Mouse (Mus musculus) small intestine, adult 2 months (tissue): ENCODE results near the gene Mef2c. TPM values are rescaled to one million over a fixed set of nuclear protein-coding genes. Genes with fewer than 3 reads are reported as not detected.

Experiments
- H3K27ac ChIP-seq: fragments of 200-500 bp; 2 replicates; pipeline ENCODE4 v1.5.1; 2012; ENCODE audit warnings: low read depth, low read length, control low read depth, inconsistent platforms; ENCODE audit not compliant: insufficient read depth
- H3K27me3 ChIP-seq: fragments of 200-500 bp; 2 replicates; pipeline ENCODE4 v1.6.1; 2012; ENCODE audit warnings: mild to moderate bottlenecking, moderate library complexity, low read length, inconsistent platforms; ENCODE audit not compliant: control insufficient read depth, insufficient read depth
- H3K36me3 ChIP-seq: fragments of 200-500 bp; 2 replicates; pipeline ENCODE4 v1.6.1; 2012; ENCODE audit warnings: mild to moderate bottlenecking, low read length, control low read depth, inconsistent platforms; ENCODE audit not compliant: control insufficient read depth, insufficient read depth
- H3K4me1 ChIP-seq: fragments of 200-500 bp; 2 replicates; pipeline ENCODE4 v1.6.1; 2012; ENCODE audit warnings: low read length, inconsistent platforms, mixed read lengths; ENCODE audit not compliant: control insufficient read depth, insufficient read depth, insufficient read length
- H3K4me3 ChIP-seq: fragments of 200-500 bp; 2 replicates; pipeline ENCODE4 v1.5.1; 2012; ENCODE audit warnings: low read depth, mild to moderate bottlenecking, control low read depth, inconsistent platforms, low read length, moderate library complexity
- CTCF ChIP-seq: fragments of 200-500 bp; IDR thresholded peaks from 2 replicates; pipeline ENCODE4 v1.5.1; 2012; ENCODE audit warnings: low read depth, mild to moderate bottlenecking, control low read depth, inconsistent platforms, low read length, moderate library complexity, mixed read lengths; ENCODE audit not compliant: insufficient replicate concordance, insufficient read length; ENCODE audit errors: extremely low read depth
- POLR2A ChIP-seq: fragments of 200-500 bp; IDR thresholded peaks from 2 replicates; pipeline ENCODE4 v1.6.1; 2012; ENCODE audit warnings: low read depth, mild to moderate bottlenecking, control low read depth, inconsistent platforms, low read length, moderate library complexity
- WGBS: fragments of 180-500 bp; shearing (Covaris S2); methylation state at CpG from one replicate; pipeline ENCODE4 v1.1.7; 2018; 5-methylcytosine and 5-hydroxymethylcytosine counted together
- polyA plus RNA-seq: library from polyadenylated mRNA; depleted of rRNA; stranded (reverse); fragments of >200 nt; gene quantifications from 2 replicates; pipeline ENCODE4 v1.2.3, GENCODE M21; 2012; rRNA removed

Gene Mef2c
- polyA plus RNA-seq: 5.3 and 13.1 TPM in 2 replicates

DNA sequence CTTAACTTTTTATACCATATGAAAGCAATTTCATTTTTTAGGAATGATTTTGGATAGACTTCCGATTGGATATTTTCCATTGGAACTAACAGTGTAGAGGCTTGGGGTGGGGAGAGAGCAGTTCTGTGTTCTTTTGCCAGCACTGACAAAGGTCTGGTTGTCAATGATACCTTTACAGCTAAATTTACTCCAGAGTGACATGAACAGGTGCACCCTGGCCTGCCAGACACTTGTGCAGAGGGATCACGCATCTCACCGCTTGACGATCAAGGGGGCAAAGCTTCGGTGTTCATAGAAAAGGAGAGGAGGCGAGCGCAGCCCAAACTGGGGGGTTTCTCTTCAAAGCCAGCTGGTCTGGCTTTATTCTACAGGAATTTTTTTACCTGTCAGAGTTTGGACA, at the start of gene Mef2c:
TSS of gene Mef2c (plus strand) at position 116 of the 400 bp plus-strand sequence.
- no peaks in the 10 kb centered on the region for H3K36me3 ChIP-seq
- WGBS: 88% methylated on average over 7 of the region's 7 CpGs
- H3K27me3 ChIP-seq: no peaks in the 10 kb centered on the region
- H3K4me3 ChIP-seq: no peak within 1 kb of the TSS
- TF ChIP-seq POLR2A (no peak), CTCF (no peak)
- H3K4me1 ChIP-seq: no peaks in the 10 kb centered on the region
- H3K27ac ChIP-seq: no peak within 1 kb of the TSS

DNA sequence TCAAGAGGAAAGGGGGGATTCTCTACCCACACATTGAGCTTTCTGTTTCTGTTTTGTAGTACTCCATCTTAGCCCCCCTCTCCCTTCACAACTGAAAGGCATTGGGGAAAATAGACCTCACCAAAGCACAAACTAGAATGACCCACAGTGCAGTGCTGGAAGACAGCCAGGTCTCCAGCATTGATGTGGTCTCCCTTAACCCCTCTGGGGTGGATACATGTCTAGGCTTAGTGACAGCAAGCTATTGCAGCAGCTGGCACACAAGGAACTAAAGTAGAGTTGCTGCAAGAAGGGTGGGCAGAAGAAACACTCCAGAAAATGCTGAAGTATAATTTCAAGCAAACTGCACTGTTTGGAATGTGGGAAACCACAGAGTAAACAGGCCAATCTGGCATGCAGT, 45.1 kb upstream of the Mef2c start:
- Histone ChIP-seq H3K36me3 (no peaks in the 10 kb centered on the region), H3K4me1 (no peaks in the 10 kb centered on the region), H3K4me3 (no peak overlapping the region), H3K27me3 (no peaks in the 10 kb centered on the region), H3K27ac (no peak overlapping the region)
- TF ChIP-seq CTCF: no peak
- no peak for TF ChIP-seq POLR2A

DNA sequence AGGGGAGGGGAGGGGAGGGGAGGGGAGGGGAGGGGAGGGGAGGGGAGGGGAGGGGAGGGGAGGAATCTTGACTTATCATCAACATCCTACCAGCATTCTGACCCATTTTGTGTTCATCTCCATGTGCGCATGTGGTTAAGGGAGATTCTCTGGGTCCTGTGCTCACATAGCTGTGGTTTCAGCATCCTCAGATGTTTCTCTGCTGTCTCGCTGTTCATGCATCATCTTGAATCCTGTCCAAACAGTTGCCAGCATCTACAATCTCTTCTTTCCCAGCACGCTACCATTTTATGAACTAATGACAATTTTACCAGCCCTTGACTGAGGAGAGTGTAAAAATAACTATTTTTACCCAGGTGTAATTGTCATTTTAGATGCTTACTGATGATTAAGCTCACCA, 44.2 kb upstream of the Mef2c start:
- Histone ChIP-seq H3K27me3 (no peaks in the 10 kb centered on the region), H3K27ac (no peak overlapping the region), H3K36me3 (no peaks in the 10 kb centered on the region), H3K4me3 (no peak overlapping the region), H3K4me1 (no peaks in the 10 kb centered on the region)
- 85% methylated on average over 3 of the region's 3 CpGs for WGBS
- TF ChIP-seq POLR2A: no peak
- no peak for TF ChIP-seq CTCF

DNA sequence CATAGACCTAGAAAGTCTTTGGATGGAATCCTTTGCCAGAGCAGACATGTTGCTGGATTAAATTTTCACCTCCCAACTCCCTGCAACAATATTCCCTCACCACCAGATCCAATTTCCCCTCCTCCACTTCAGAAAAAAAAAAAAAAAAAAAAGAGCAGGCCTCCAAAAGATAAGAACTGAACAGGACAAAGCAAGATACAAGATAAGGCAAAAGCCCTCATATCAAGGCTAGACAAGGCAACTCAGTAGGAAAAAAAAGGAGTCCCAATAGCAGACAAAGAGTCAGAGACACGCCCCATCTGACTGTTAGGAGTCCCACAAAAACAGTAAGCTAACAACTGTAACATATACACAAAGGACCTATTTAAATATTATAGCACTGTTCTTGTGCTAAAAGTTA, 43.2 kb upstream of the Mef2c start:
- Histone ChIP-seq H3K27me3 (no peaks in the 10 kb centered on the region), H3K4me1 (no peaks in the 10 kb centered on the region), H3K27ac (no peak overlapping the region), H3K4me3 (no peak overlapping the region), H3K36me3 (no peaks in the 10 kb centered on the region)
- 61% methylated on average over 1 of the region's 1 CpGs for WGBS
- TF ChIP-seq CTCF (no peak), POLR2A (no peak)

DNA sequence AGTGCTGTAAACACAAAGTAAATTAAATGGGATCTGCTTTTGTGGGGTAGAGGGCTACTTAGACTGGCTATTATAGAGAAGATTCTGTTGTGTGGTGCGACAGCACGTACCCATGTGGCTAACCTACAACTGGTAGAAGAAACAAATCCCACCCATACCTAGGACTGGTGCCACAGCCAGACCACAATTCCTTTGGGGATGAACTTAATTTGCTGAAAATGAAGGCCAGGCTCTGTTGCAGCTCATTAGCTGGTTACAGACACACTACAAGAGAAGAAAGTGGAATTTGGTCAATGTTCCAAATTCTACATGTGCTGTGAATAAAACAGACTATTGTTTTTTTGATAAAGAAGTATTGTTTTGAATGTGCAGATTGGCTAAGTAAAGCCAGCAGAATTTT, 42.3 kb upstream of the Mef2c start:
- no peak overlapping the region for H3K4me3 ChIP-seq

DNA sequence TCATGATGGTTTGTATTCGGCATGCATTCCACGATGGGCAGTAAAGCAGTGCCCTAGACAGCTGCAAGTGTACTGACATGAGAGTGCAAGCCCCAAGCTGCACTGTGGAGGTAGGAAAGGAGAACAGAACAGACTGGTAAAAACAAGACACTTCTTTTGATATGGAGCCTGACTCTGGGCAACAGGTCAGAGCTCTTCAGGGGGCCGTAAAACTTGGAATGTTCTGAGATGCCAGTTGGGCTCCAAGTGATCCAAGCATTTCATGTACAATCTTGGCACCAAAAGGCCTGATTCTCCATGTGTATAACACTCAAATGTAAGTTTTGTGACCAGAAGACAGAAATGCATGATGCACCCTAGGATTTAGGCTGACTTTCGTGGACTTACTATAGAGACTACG, 37.1 kb upstream of the Mef2c start:
- no peaks in the 10 kb centered on the region for H3K27me3 ChIP-seq
- TF ChIP-seq CTCF: no peak
- TF ChIP-seq POLR2A: no peak
- 85% methylated on average over 5 of the region's 5 CpGs for WGBS

More for the DNA sequence above, 42.3 kb upstream of the Mef2c start:
- no peak overlapping the region for H3K27ac ChIP-seq
- H3K36me3 ChIP-seq: no peaks in the 10 kb centered on the region
- TF ChIP-seq CTCF: no peak
- no peak for TF ChIP-seq POLR2A
- H3K27me3 ChIP-seq: no peaks in the 10 kb centered on the region
- WGBS: 75% methylated on average over 2 of the region's 2 CpGs
- H3K4me1 ChIP-seq: no peaks in the 10 kb centered on the region

DNA sequence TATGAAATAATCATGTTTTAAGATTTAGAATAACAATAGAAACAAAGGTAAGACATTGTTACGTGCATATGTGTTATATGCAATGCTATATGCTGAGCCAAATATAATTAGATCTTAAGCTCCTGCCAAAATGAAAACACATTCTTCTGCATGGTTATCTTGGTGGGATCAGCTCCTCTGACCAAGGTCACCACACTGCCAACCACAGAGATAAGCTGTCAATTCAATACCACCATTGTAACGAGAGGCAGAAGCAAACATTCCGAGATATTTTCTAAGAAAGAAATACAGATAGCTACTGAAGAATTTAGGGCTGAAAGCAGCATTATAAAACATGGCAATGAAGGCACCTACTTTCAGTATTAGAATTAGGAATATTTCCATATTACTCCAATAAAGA, 35.0 kb upstream of the Mef2c start:
- Histone ChIP-seq H3K27ac (no peak overlapping the region), H3K4me1 (no peaks in the 10 kb centered on the region), H3K27me3 (no peaks in the 10 kb centered on the region), H3K36me3 (no peaks in the 10 kb centered on the region), H3K4me3 (no peak overlapping the region)
- TF ChIP-seq CTCF (no peak), POLR2A (no peak)
- WGBS: 46% methylated on average over 3 of the region's 3 CpGs

More for the DNA sequence above, 37.1 kb upstream of the Mef2c start:
- Histone ChIP-seq H3K4me3 (no peak overlapping the region), H3K27ac (no peak overlapping the region), H3K4me1 (no peaks in the 10 kb centered on the region), H3K36me3 (no peaks in the 10 kb centered on the region)

DNA sequence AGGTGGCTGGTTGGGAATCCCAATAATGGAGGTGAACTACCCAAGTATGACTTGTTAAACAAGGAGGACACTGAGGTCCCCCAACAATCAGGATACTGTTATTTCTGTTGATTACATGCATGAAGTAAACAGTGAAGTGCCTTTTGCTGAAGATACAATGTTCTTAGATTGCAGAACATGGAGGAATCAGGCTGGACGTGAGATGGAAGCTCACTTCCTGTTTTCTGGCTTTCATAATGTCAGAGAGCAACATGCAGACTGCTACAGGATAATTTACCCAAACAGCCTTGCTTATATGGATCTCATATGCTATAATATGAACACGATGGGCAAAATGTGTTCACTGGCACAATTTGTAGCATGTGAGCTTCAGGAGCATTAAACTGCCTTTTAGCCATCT, 30.1 kb upstream of the Mef2c start:
- H3K27ac ChIP-seq: no peak overlapping the region
- H3K4me1 ChIP-seq: no peaks in the 10 kb centered on the region
- TF ChIP-seq CTCF (no peak), POLR2A (no peak)
- H3K27me3 ChIP-seq: no peaks in the 10 kb centered on the region
- WGBS: 73% methylated on average over 2 of the region's 2 CpGs
- no peak overlapping the region for H3K4me3 ChIP-seq
- no peaks in the 10 kb centered on the region for H3K36me3 ChIP-seq
